Mouse (Mus musculus) E14TG2a.4 (cell line): Measurements from ENCODE around the gene Gls.

Experiments used
- CTCF ChIP-seq: conservative IDR thresholded peaks from 2 replicates; pipeline ENCODE4 v1.5.1; 2014; ENCODE audit warnings: low read length
- NANOG ChIP-seq: IDR thresholded peaks from 2 replicates; pipeline ENCODE4 v1.6.1; 2014; ENCODE audit warnings: borderline replicate concordance, low read length, mixed read lengths
- POU5F1 ChIP-seq: IDR thresholded peaks from 2 replicates; pipeline ENCODE4 v1.6.1; 2014; ENCODE audit warnings: low read length, borderline replicate concordance

GRCm38 (mm10) chr1:52141482-52141881 lies 91.5 kb downstream of the Gls start:
- TF ChIP-seq CTCF: no peak
- TF ChIP-seq NANOG: no peak
- TF ChIP-seq POU5F1: no peak
